Comparison of ENCODE assay signal across 8 mouse cellular contexts in the genomic region with DNA sequence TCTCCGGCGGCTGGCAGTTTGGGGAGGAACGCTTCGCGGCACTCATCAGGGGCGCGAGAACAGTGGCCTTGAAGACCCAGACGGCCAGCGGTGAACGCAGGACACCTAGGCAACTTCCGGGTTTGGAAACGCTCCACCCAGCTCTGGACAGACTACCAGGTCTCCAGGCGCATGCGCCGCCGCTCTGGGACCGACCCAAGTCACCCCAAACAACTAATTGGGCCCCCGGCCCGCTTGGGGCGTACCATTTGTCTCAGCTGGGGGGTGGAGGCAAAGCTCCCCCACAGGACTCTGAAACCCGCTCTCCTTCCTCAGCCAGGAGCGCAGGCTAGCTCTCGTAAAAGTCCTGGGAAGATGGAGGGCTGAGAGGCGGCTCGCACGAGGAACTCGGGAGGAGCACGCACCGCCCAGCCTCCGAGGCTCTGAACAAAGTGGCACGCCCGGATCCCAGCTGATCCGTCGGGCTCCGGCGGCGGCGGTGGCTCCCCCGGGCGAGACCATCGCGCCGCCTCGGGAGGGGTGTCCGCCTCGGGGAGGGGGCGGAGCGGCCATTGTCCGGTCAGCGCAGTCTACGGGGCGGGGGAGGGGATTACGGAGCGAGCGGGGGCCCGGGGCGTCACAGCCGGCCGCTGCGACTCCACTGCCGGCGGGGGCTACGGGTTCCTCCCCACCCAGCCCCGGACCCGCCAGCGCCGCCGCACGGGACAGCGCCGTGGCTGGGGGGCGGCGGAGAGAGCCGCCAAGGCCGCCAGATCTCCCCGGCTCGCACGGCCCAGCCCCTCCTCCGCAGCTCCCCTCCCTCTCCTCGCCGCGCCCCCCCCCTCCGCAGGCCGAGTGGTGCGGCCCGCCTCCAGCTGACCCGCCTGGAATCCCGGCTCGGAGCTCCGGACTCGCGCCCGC. TPM values are rescaled to one million over a fixed set of nuclear protein-coding genes. Genes with fewer than 3 reads are reported as not detected.
DNase-seq lines count a peak whose midpoint lies in the region; ATAC-seq and TF ChIP-seq lines count a peak whose summit lies in the region.

A gene (plus strand): TSS at position 531 of the 900 bp plus-strand sequence.

- peaks cover 49% of the 10 kb centered on the region for H3K4me1 ChIP-seq in hindbrain, embryonic 10.5 days (replicated peaks)
- H3K4me1 ChIP-seq in lung, postnatal 0 days (ENCODE audit: insufficient read depth, low read depth, low read length), result peaks cover 16% of the 10 kb centered on the region

- peak; percentile 83 for ATAC-seq in frontal cortex, adult (ENCODE audit: low TSS enrichment)
- peak; percentile 94 for ATAC-seq in lung, postnatal 0 days

- H3K27me3 ChIP-seq in hindbrain, embryonic 10.5 days (ENCODE audit: insufficient read depth, poor library complexity, severe bottlenecking), result no peaks in the 10 kb centered on the region
- no peaks in the 10 kb centered on the region for H3K27me3 ChIP-seq in lung, postnatal 0 days (replicated peaks; ENCODE audit: insufficient read depth, low read length)

- no peak; the same call in 1 of the 2 replicates for TF ChIP-seq CTCF in lung, postnatal 0 days (IDR thresholded peaks at IDR 0.05)

- H3K36me3 ChIP-seq in hindbrain, embryonic 10.5 days, result peaks cover 10% of the 10 kb centered on the region; the same call in 1 of the 2 replicates
- H3K36me3 ChIP-seq in lung, postnatal 0 days (ENCODE audit: insufficient read depth, low read length), result no peaks in the 10 kb centered on the region

- WGBS in hindbrain, embryonic 10.5 days, result under 1% methylated on average over 81 of the region's 93 CpGs
- WGBS in lung, postnatal 0 days, result under 1% methylated on average over 43 of the region's 93 CpGs

- peak within 1 kb of the TSS; percentile 83 for H3K4me2 ChIP-seq in lung, postnatal 0 days (replicated peaks; ENCODE audit: low read depth, low read length)

- H3K27ac ChIP-seq in hindbrain, embryonic 10.5 days, result peak within 1 kb of the TSS; percentile 100
- peak within 1 kb of the TSS; percentile 96 for H3K27ac ChIP-seq in lung, postnatal 0 days (ENCODE audit: low read length)

- TF ChIP-seq EP300 in lung, postnatal 0 days (IDR thresholded peaks at IDR 0.05), result no peak

- H3K9me3 ChIP-seq in hindbrain, embryonic 10.5 days, result no peaks in the 10 kb centered on the region
- H3K9me3 ChIP-seq in lung, postnatal 0 days (ENCODE audit: low read length), result no peaks in the 10 kb centered on the region

- peak; percentile 97 for DNase-seq in MN1 (ENCODE audit: low spot score)
- peak; percentile 94 for DNase-seq in cerebellum, adult 9-10 months
- DNase-seq in hindbrain, embryonic 10.5 days (ENCODE audit: low spot score), result peak; percentile 97
- peak; percentile 94 for DNase-seq in layer of hippocampus, adult 9-11 months
- peak; percentile 97 for DNase-seq in lung, postnatal 0 days (ENCODE audit: low spot score)
- peak; percentile 93 for DNase-seq in ovary, postnatal 14 days (ENCODE audit: low spot score)
- DNase-seq in thymus, postnatal 14 days, result peak; percentile 89

- peak within 1 kb of the TSS; percentile 100 for H3K4me3 ChIP-seq in hindbrain, embryonic 10.5 days
- peak within 1 kb of the TSS; percentile 97 for H3K4me3 ChIP-seq in lung, postnatal 0 days (ENCODE audit: low read depth, low read length)

- H3K9ac ChIP-seq in lung, postnatal 0 days (replicated peaks; ENCODE audit: low read depth), result peak within 1 kb of the TSS; percentile 97

RNA-seq across cellular contexts. Expression of the gene that starts here (rescaled TPM):
- polyA plus RNA-seq in hindbrain, embryonic 10.5 days (2016; fragmentation: Nextera tagmentation; extraction: Ambion mirVana), result 70.9 and 97.7 TPM in 2 replicates
- 52.1 and 54.6 TPM in 2 replicates for polyA plus RNA-seq in lung, postnatal 0 days (2015; fragmentation: Nextera tagmentation; extraction: Ambion mirVana)

Comparison
In these comparisons a context has a peak if more than half of its experiments do, and no peak if none do; other contexts are left out.
1. Peak in every context shown above with its lines: DNase-seq, ATAC-seq, H3K4me3 ChIP-seq and H3K27ac ChIP-seq.